Mouse (Mus musculus) ES-E14 (cell line): ENCODE measurements around the gene Zfp963. TPM values are rescaled to one million over a fixed set of nuclear protein-coding genes. Genes with fewer than 3 reads are reported as not detected.
A peak's percentile ranks its signal among the peaks of the same experiment; 100 is the strongest.

Experiments
- DNase-seq: peaks from one replicate; pipeline ENCODE4 v3.0.0-alpha.2; 2013; ENCODE audit warnings: low read depth, low spot score
- H3K27ac ChIP-seq: 2 replicates; pipeline ENCODE4 v1.5.1; 2012; ENCODE audit warnings: low read depth, mild to moderate bottlenecking, low read length, moderate library complexity, mixed read lengths; ENCODE audit not compliant: poor library complexity, insufficient read depth, severe bottlenecking
- H3K36me3 ChIP-seq: 2 replicates; pipeline ENCODE4 v1.6.1; 2012; ENCODE audit warnings: mild to moderate bottlenecking, low read length, moderate library complexity, mixed read lengths; ENCODE audit not compliant: control insufficient read depth, poor library complexity, insufficient read depth, severe bottlenecking
- H3K4me1 ChIP-seq, 2 experiments: fragments of 150-350 bp in 1 of 2; sonication (generic) in 1 of 2; 2 replicates each; pipeline ENCODE4 v1.6.1; 2012; ENCODE audit warnings: low read length in 2 of 2, mild to moderate bottlenecking in 1 of 2, mixed read lengths in 1 of 2; ENCODE audit not compliant: control insufficient read depth in 2 of 2, insufficient read depth in 2 of 2, poor library complexity in 1 of 2
- H3K4me3 ChIP-seq, 2 experiments: fragments of 150-350 bp in 1 of 2; sonication (generic) in 1 of 2; 2 replicates each; pipeline ENCODE4 v1.5.1; 2012; ENCODE audit warnings: low read length in 2 of 2, low read depth in 1 of 2, mild to moderate bottlenecking in 1 of 2, mixed read lengths in 1 of 2; ENCODE audit not compliant: insufficient read depth in 1 of 2, poor library complexity in 1 of 2, severe bottlenecking in 1 of 2
- H3K9ac ChIP-seq: 2 replicates; pipeline ENCODE4 v1.6.1; 2012; ENCODE audit warnings: low read depth, mild to moderate bottlenecking, low read length, mixed read lengths; ENCODE audit not compliant: poor library complexity, insufficient read depth, severe bottlenecking
- H3K9me3 ChIP-seq: fragments of 150-350 bp; sonication (generic); 2 replicates; pipeline ENCODE4 v1.6.1; 2012; ENCODE audit warnings: low read depth, mild to moderate bottlenecking, low read length; ENCODE audit not compliant: control insufficient read depth, insufficient read depth
- CHD2 ChIP-seq: IDR thresholded peaks from 2 replicates; pipeline ENCODE4 v1.6.1; 2014; ENCODE audit warnings: mild to moderate bottlenecking, low read depth, low read length, inconsistent platforms
- HCFC1 ChIP-seq: IDR thresholded peaks from 2 replicates; pipeline ENCODE4 v1.6.1; 2012; ENCODE audit warnings: low read length, inconsistent platforms, borderline replicate concordance; ENCODE audit not compliant: insufficient read depth
- MAFK ChIP-seq: IDR thresholded peaks from 2 replicates; pipeline ENCODE4 v1.6.1; 2014; ENCODE audit warnings: mild to moderate bottlenecking, low read depth, low read length, inconsistent platforms; ENCODE audit not compliant: insufficient read depth
- ZC3H11A ChIP-seq: IDR thresholded peaks from 2 replicates; pipeline ENCODE4 v1.6.1; 2012; ENCODE audit warnings: low read depth, mild to moderate bottlenecking, inconsistent platforms, low read length, borderline replicate concordance
- ZNF384 ChIP-seq: IDR thresholded peaks from 2 replicates; pipeline ENCODE4 v1.6.1; 2012; ENCODE audit warnings: low read depth, low read length, inconsistent platforms
- in situ Hi-C, 2 experiments: fragments of 600-800 bp; cut with MboI; formaldehyde crosslinking; loops; one replicate each; pipeline ENCODE4 v1.15.1; 2025; ENCODE audit warnings: low sequenced_read_pairs in 2 of 2, inconsistent platforms in 1 of 2; ENCODE audit not compliant: unreplicated experiment in 2 of 2
- total RNA-seq: library from RNA; depleted of rRNA; stranded (reverse); fragments of 300-350 nt; gene quantifications from 2 replicates; pipeline ENCODE4 v1.2.3, GENCODE M21; 2012

Gene Zfp963
- total RNA-seq, 1 experiment = 2.7 TPM

GRCm38 (mm10) chr8:69790773-69791367, 41.1 kb upstream of the Zfp963 start, which contains the start of the genes Atp13a1 and Zfp866:
Atp13a1 (plus strand) TSS chr8:69791163.
Zfp866 (minus strand) TSS chr8:69791178.
- Histone ChIP-seq H3K36me3 (peaks cover 26% of the 10 kb centered on the region), H3K27ac (peak within 1 kb of the TSS; percentile 82), H3K4me1 (peaks cover 4% of the 10 kb centered on the region in 2 experiments; a peak in 1 of 4 replicates), H3K9ac (peak within 1 kb of the TSS; percentile 97), H3K9me3 (no peaks in the 10 kb centered on the region), H3K4me3 (peak within 1 kb of the TSS; percentile 93 to 94)
- peak; percentile 83 for DNase-seq
- no peak for TF ChIP-seq ZC3H11A
- peak; percentile 71; the same call in 1 of the 2 replicates for TF ChIP-seq HCFC1
- in situ Hi-C loops = no loop called here

GRCm38 (mm10) chr8:69790364-69790763, 40.6 kb upstream of the Zfp963 start:
- peak overlapping the region; percentile 82; the same call in 1 of the 2 replicates for H3K27ac ChIP-seq
- in situ Hi-C loops = no loop called here
- peaks cover 4% of the 10 kb centered on the region in 2 experiments; a peak in 1 of 4 replicates for H3K4me1 ChIP-seq

GRCm38 (mm10) chr8:69789731-69790130, 40.0 kb upstream of the Zfp963 start:
- Histone ChIP-seq H3K9me3 (no peaks in the 10 kb centered on the region), H3K9ac (no peak overlapping the region), H3K36me3 (peaks cover 17% of the 10 kb centered on the region), H3K4me1 (peaks cover 4% of the 10 kb centered on the region in 2 experiments; a peak in 1 of 4 replicates), H3K27ac (no peak overlapping the region), H3K4me3 (peak overlapping the region in 1 of 2 experiments; percentile 94; a peak in 2 of 4 replicates)
- TF ChIP-seq ZNF384 = no peak
- TF ChIP-seq MAFK = no peak
- no peak for TF ChIP-seq CHD2
- no peak for TF ChIP-seq HCFC1
- TF ChIP-seq ZC3H11A = no peak
- DNase-seq = no peak
- in situ Hi-C loops = no loop called here

More at GRCm38 (mm10) chr8:69790364-69790763, 40.6 kb upstream of the Zfp963 start:
- peaks cover 22% of the 10 kb centered on the region for H3K36me3 ChIP-seq
- no peak for DNase-seq
- H3K9ac ChIP-seq = peak overlapping the region; percentile 57; the same call in 1 of the 2 replicates
- TF ChIP-seq HCFC1 (no peak), CHD2 (no peak), ZNF384 (peak; percentile 63; the same call in 1 of the 2 replicates)
- H3K4me3 ChIP-seq = peak overlapping the region; percentile 93 to 94; a peak in 3 of 4 replicates
- no peaks in the 10 kb centered on the region for H3K9me3 ChIP-seq

GRCm38 (mm10) chr8:69789105-69789504, 39.3 kb upstream of the Zfp963 start:
- Histone ChIP-seq H3K9ac (no peak overlapping the region), H3K4me1 (peaks cover 4% of the 10 kb centered on the region in 2 experiments; a peak in 1 of 4 replicates), H3K4me3 (no peak overlapping the region), H3K27ac (no peak overlapping the region), H3K9me3 (no peaks in the 10 kb centered on the region), H3K36me3 (peaks cover 12% of the 10 kb centered on the region)
- TF ChIP-seq MAFK = no peak
- no peak for TF ChIP-seq CHD2
- TF ChIP-seq ZC3H11A = no peak
- TF ChIP-seq ZNF384 = no peak
- no peak for TF ChIP-seq HCFC1
- no peak for DNase-seq
- in situ Hi-C loops = no loop called here
